Mouse (Mus musculus): ENCODE measurements at regions not wholly inside any gene's neighbourhood (a gene's known extent, or its start where the extent isn't known, plus 50 kb on each side); places are given as distances from the start of the nearest gene placed in this dataset.
A peak's percentile ranks its signal among the peaks of the same experiment; 100 is the strongest.

DNA sequence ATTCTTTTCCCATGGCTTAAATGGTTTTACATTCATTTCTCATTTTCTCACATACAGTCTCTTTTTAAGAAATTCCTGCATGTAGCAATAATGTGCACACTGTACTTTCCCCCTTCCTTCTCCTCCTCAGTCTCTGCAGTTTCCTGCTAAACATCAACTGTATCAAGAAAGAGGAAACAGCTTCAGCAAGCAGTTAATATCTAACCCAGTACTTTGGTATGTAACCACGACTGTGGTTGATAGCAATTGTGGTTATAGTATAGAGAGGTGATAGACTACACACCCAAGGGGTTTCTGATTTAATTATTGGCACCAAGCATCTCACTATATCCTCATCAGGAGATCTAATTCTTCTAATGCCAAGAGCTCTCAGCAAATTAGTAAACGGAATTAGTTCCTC, 52.8 kb upstream of the Eci2 start:
- no peak for DNase-seq (ENCODE audit: low spot score in 2 of 2)

DNA sequence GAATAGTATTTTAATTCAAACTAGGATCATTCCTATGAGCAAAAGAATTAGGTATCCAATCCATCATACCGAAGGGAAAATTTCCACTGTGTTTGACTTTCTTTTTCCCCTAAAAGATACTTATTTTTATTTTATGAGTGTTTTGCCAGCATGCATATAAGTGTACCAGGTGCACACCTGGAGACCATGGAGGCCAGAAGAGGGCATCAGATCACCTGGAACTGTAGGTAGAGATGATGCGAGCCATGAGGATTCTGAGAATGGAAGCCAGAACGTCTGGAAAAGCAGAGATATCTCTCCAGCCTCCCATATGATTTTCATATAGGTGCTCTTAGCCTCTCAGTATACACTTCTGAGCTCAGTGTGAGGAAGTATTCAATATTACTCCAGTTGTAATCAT, 58.5 kb upstream of the Eci2 start:
- no peak for DNase-seq (ENCODE audit: low spot score in 2 of 2)

DNA sequence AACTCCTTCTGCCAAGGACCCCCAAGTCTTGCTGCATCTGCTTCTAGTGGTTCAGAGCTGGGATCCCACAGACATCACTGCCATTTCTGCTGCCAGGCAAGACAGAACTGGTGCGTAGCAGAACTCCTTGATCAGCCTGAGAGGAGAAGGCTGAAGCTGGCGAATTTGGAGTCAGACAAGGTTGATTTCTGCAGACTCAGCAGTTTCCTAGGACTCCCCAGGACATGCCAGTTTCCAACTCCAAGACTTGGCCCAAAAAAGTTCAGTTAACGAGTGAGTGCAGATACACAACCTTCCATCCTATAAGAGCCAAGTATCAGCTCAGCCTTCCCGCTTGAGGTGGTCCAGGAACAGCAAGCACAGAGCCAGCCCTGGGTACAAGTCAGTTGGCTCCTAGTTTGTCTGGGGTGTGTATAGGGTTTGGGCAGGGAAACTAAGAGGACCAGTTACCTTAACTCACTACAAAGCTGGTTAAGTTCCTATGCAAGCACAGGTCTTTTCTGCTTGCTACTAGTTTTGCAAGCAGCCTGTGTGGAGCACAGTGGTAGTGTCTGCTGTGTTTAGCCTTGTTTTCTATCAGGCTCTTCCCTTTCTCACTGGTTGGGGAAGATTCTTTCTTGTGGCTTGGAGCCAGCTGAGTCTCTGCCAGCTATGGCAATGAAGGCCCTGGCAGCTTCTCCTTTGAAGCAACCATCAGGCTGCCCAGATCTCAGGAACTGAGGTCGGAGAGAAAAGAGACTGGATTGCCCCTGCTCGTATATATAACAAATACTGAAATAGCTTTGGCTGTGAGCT, 60.5 kb upstream of the Eci2 start:
- peak in 1 of 2 experiments; percentile 7 for DNase-seq (ENCODE audit: low spot score in 2 of 2)

DNA sequence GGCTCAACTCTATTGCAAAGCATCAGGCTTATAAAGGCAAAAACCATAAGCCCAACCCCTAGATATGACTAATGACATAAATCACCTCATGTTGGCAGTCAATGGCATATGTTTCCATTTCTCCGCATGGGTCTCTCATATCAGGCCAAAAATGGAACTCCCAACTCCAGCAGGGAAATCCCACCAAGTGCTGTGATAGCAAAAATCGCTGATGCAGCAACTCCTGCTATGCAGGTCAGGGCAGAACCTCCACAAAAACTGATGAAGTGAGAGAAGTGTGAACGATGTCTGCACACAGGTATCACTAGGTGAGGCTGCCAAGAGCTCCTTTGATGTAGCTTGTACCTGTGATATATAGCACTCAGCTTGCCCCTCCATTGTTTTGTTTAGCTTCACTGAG, 64.3 kb upstream of the Eci2 start:
- DNase-seq (ENCODE audit: low spot score in 2 of 2), result no peak

DNA sequence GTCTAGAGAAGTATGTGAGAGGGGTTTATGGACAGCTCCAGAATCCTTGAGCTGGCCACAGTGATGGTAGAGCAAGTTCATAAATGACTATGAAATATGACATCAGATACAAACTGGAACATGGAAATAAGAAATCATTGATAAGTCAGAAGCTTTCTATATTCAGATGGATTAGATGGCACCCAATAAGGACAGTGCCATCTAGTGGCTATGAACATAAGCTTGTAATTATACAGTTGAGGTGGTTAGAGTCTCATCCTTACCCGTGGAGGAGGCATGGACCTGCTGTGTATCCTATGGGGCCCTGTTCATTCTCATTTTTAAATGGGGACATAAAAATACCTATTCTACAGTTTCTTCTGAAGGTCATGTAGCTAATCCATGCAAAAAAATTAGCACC, 92.9 kb upstream of the Eci2 start:
- no peak for DNase-seq (ENCODE audit: low spot score in 2 of 2)

DNA sequence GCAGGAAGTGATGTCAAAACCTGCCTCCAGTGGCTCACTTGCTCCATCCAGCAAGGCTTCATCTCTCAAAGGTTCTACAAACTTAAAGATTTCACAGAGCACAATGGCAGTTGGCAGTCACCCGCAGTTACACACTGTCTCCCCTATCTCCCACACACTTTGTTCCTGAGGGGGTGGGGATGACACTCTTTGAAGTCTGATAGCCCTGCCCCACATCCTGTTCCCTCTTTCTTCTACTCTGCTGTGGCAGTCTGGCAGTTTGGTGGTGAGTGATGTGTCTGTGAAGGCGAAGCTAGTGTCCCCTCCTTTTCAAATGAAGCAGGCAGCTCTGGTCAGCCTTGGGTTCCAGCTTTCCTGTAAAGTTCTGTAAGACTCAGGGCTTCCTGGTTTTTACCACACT, 102.6 kb upstream of the Eci2 start:
- no peak for DNase-seq (ENCODE audit: low spot score in 2 of 2)

DNA sequence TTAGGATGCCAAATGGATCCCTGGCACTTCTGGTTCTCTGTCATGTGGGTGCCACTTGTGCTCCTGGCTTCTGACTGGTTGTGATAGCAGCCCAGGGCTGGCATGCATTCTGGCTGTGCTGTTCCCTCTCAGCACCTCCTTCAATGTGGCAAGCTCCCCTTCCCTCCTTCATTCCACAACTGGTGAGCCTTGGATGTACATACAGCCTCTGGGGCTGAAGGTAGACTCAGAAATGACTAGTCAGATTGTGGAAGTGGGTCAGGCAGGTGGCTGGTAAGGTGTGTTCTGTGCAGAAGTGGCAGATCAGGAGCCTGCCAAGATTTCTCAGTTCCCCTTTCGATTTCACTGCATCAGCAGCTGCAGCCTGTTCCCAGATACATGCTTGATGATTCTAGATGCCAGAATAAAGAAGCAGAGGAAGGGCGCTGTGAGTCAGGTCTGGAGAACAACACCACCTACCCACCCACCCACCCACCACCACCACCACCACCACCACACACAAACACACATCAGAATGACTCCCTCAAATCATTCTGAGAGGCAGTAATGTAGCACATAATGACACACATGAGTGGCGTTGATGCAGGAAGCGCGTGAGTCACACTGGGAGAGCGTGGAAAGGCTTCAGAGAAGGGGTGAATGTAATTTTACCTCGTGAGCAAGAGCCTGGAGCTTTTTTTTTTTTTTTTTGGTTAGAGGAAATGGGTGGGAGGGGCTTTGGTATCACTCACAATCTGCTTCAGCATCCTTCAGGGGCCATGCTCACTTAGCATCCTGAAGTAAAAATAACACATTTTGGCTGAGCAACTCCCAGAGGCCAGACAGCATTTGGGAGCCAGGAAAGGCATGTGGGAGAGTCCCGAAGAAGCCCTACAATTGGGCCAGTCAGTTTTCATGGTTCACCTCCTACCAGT, 104.6 kb upstream of the Eci2 start:
- DNase-seq (ENCODE audit: low spot score in 2 of 2), result peak; percentile 40 to 71

DNA sequence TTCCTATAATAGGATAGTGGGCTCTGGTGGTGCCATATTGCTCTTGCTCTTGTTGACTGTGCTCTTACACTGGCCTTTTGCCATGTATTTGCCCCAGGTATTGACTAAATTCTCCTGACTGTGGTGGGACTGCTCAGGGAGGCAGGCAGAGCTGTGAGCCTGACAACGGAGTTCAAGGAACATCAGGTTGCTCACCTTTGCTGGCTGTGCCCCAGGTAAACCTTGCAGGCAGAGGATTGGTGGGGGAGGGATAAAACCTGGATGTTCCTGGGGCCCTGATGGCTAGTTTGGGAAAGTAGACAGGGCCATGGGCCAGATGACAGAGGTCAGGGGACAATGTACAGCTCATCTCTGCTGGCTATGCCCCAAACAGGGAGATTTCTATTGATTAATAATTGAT, 124.7 kb upstream of the Eci2 start:
- no peak for DNase-seq (ENCODE audit: low spot score in 2 of 2)

DNA sequence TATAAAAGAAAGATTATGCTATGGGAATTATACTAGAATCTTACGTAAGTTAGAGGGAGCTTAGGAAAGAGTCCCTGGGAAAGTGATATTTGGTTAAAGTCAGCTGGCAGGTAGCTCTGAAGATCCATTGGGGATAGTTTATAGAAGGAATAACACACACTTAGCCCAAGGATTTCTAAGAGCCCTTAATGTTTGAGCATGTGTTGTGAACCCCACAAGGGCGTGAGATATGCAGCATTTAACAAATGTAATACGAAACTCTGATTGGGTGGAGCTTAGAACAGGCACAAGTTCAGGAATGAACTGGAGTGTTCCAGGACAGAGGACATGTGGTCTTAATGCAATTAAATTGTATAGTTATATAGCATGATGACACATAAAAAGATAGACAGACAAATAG, 132.6 kb upstream of the Eci2 start:
- DNase-seq (ENCODE audit: low spot score in 2 of 2), result no peak

DNA sequence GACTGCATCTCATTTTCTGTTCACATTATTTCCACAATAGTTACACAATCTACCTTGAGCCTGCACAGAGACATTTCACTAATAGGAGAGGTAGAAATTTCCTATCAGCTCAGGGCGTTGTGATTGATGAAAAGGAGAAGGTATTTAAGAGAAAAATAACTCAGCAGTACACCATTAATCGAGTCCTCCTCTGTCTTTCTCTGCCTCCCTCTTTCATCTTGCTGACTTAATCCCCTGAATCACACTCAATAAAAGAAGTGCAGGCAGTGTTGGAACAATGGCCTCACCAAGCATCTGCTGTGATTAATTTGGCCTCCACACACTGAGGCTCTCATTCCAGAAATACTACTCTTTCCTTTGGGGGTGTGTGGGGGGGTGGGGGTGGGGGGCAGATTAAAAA, 133.9 kb upstream of the Eci2 start:
- DNase-seq (ENCODE audit: low spot score in 2 of 2), result no peak

DNA sequence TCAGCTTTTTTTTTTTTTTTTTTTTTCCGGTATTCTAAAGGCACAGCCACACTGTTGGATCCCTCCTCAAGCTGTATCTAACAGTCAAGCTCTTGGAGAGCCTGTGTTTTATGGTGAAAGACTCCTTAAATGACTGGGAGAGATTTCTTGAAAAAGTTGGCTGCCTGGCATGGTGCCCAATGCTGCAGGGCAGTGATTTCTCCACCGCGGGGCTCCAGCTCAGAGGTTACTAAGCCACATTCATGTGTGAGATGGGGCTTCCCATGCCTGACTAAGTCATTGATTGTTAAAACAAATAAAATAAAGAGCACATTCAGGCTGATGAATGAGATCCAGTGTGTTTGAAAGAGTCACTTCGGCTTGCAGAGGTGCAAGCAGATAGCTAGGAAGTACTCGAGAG, 139.2 kb upstream of the Eci2 start:
- no peak for DNase-seq (ENCODE audit: low spot score in 2 of 2)

DNA sequence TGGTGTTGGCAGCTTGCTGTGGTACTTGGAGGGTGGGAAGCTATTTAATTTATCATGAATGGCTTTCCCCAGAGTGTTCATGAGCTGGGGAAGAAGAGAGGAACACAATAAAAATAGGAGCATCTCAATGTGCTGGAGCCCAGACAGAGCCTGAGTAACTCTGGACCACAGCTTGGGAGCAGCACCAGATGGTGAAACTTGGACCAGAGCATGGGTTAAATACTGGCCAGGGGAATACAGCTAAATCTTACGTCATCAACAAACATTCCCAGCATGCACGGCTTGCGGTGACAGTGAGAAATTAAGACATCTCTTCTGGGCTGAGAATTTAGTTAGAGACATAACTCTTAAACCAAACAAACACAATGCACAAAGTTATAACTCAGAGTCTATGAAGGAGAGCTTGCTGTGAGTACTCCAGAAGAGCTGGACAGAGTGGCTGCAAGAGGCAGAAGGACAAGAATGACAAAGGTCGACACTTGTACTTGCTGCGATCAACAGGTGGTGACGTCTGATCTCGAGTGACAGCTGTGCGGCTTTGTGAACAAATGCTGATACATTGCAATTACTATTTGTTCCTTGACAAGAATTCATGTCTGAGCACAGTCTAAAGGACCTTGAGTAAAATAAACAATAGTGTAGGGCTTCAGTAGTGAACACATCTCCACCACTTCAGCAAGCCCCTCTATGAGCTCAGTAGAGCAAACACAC, 140.1 kb upstream of the Eci2 start:
- DNase-seq (ENCODE audit: low spot score in 2 of 2), result no peak

DNA sequence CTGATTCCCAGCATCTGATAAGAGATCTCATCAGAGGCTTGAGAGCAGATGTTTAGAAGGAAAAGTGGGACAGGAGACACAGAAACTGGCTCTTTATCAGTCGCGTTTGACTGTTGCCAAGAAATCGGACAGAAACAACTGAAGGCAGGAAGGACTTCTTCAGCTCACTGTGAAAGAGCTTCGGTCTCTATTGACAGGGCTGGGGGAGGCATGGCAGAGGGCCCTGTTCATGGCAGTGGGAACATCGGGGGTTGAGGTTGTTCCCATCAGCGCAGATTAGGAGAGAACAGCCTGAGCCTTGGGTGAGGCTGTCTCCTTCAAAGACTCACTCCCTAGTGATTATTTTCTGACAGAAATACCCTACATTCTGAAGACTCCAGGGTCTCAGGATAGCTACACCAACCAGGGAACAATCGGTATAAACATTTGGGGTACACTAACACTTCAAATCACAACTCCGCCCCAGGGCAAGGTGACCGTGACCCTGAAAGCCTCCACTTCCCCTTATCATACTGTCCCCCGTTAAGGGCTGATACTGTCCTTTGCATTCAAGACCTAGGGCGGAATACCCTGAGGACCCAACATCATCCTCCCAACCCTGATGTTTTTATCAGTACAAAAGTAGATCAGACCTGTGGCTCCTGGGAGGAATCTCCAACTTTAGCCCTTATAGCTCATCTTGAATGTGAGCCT, 144.8 kb upstream of the Eci2 start:
- DNase-seq (ENCODE audit: low spot score in 2 of 2), result no peak

DNA sequence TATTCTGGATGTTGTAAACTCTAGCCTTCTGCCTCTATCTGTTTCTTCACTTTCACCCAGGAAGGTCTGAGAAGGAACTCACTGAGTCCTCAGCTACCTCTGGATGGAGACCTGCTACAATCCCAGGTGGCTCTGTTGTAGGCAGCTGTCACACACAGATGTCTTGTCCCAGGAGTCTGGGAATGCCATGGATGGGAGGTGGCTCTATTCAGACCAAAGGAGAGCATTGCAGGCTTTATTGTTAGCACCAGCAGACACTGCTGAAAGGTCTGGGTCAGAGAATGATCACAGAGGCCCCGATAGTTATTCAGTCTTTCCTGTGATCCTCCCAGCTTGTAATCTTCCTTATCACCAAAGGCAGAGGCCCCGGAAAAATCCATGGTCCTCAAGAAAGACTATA, 146.6 kb upstream of the Eci2 start:
- DNase-seq (ENCODE audit: low spot score in 2 of 2), result no peak

DNA sequence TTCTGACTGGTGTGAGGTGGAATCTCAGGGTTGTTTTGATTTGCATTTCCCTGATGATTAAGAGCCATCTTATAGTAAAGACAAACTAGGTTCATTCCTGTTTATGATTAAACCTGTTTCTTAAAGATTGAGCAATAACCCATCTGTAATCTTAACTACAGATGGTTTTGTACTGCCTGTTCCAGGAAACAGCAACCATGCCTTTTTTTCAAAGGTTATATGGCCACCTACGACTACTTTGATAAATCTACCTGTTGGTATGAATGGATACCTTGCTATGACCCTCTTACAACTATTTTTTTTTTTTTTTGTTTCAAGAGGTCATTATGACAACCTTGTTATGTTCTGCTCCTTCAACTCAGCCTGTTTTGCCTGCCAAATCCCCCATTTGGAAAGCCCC, 148.7 kb upstream of the Eci2 start:
- DNase-seq (ENCODE audit: low spot score in 2 of 2), result no peak

DNA sequence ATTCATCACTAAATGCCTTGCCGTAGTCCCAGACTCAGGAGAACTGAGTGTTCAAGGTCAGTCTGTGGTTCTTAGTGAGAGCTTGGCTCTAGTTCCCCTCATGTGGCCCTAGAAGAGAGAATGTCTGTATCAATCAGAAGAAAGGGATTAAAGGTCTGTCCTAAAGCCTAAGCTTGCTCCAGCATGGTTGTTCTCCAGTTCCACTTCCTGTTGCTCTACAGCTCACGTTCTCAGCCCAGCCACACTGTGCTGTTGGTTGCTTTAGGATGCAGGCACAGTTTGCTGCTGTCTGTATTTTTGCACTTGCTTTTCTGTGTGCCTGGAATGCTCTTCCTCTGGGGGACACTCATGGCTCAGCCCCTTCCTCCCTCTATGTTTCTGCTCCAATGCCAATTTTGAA, 150.4 kb upstream of the Eci2 start:
- no peak for DNase-seq (ENCODE audit: low spot score in 2 of 2)

DNA sequence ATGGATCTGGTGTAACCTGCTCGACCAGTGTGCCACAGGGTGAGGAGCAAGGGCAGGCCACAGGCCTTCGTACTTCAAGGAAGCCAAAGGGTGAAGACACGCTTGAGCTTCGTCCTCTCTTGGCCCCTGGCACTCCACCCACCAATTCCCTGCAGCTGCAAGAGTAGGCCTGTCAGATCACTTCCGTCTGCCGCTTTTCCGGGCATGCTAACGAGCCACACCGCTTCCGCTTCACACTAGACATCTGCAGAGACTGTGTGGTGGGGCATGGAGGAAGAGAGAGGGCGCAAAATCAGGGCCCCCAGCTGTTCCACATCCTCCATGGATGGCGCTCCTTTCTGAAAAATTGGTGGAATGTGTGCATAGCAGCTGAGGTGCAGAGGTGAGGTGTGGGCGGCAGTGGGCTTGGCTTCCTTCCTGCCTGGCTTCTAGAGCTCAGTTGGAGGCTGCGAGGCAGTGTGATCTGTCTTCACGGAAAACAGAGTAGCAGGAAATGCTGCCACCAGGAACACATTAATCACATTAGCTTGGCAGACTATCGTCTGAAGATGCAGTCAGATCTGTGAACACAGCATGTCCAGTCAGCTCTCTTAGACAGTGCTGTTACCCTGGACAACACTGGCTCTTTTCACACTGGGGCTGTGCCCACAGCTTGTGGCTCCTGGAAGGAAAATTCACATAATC, 162.3 kb upstream of the Eci2 start:
- DNase-seq (ENCODE audit: low spot score in 2 of 2), result peak in 1 of 2 experiments; percentile 10

DNA sequence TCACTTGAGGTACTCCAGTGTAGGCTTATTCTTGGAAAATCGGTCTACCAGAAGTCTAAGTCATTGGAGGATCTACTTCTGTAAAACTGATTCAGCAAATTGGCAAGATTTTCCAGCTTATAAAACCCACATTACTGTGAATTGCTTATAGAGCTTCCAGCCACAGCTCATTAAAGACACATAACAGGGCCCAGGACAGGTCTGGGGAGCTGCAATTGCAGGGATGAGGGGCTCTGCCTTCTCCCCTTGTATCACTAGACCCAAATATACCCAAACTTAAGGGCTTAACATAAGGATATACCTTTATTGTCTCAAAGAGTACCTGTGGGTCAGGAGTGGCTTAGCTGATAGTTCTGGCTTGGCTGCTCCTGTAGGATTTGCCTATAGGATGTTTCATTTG, 175.2 kb upstream of the Eci2 start:
- no peak for DNase-seq (ENCODE audit: low spot score in 2 of 2)

DNA sequence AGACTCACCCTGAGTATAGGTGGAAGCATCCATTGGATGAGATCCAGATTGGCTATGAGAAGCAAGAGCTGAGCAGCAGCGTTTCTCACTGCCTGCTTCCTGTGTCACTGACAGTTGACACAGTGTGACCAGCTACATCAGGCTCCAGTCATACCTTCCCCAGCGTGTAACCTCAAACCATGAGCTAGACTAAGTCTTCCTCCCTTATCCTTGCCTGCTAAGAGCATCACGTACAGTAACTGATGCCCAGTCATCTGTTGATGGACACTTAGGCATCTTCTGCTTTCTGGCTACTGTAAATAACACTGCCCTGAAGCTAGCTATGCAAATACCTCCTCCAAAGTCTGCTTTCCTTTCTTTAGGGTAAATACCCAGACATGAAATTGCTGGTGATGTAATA, 181.4 kb upstream of the Eci2 start:
- DNase-seq (ENCODE audit: low spot score in 2 of 2), result no peak

DNA sequence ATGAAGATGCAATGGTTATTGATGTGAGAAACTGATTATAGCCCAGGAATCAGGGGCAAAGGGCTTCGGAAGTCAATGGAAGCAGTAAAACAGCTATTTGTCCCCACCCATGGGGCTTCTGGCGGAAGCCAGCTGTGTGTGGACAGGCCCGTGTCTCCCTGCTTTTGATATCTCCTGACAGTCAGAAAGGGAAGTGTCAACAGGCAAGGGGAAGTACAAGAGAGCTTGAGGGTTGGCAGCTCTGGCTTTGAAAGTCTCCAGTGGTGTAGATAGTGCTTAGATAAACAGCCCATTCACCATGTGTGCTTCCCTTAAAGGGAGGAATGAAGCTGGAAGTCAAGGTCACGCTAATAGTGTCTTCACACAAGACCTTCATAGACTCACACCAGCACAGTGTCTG, 182.7 kb upstream of the Eci2 start:
- DNase-seq (ENCODE audit: low spot score in 2 of 2), result no peak

DNA sequence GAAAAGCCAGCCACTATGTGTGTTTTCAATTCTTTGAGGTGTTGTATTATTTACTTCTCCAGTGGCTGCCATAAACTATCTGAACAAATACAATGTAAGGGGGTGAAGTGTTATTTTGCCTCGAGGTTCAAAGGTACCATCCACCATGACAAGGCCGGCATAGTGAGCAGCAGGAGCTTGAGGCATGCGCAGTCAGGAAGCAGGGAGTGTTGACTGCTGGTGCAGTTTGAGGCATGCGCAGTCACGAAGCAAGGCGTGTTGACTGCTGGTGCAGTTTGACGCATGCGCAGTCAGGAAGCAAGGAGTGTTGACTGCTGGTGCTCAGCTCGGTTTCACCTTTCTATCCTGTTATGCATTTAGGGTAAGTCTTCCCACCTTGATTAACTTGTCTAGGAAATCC, 184.9 kb upstream of the Eci2 start:
- DNase-seq (ENCODE audit: low spot score in 2 of 2), result no peak
